Mouse (Mus musculus) heart, adult 2 months (tissue): ENCODE data around the gene 4933414I15Rik. TPM values are rescaled to one million over a fixed set of nuclear protein-coding genes. Genes with fewer than 3 reads are reported as not detected.
A peak's percentile ranks its signal among the peaks of the same experiment; 100 is the strongest.

Experiments
- DNase-seq, 2 experiments: peaks; one replicate each; pipeline ENCODE4 v3.0.0; 2021
- H3K27ac ChIP-seq: fragments of 200-600 bp; 2 replicates; pipeline ENCODE4 v1.8.1; 2022
- H3K27me3 ChIP-seq: fragments of 200-500 bp; 2 replicates; pipeline ENCODE4 v1.6.1; 2012; ENCODE audit warnings: mild to moderate bottlenecking, low read length, inconsistent platforms, mixed read lengths; ENCODE audit not compliant: control insufficient read depth, insufficient read depth
- H3K36me3 ChIP-seq: fragments of 200-500 bp; 2 replicates; pipeline ENCODE4 v1.6.1; 2012; ENCODE audit warnings: low read length, inconsistent platforms; ENCODE audit not compliant: control insufficient read depth, insufficient read depth
- H3K4me1 ChIP-seq: fragments of 200-500 bp; 2 replicates; pipeline ENCODE4 v1.6.1; 2011; ENCODE audit warnings: low read length; ENCODE audit not compliant: control insufficient read depth, insufficient read depth
- H3K4me3 ChIP-seq: fragments of 200-600 bp; 2 replicates; pipeline ENCODE4 v1.8.1; 2022
- H3K79me2 ChIP-seq: fragments of 200-500 bp; replicated peaks from 2 replicates; pipeline ENCODE4 v1.6.1; 2012; ENCODE audit warnings: mild to moderate bottlenecking, inconsistent platforms, low read length, moderate library complexity, mixed read lengths; ENCODE audit not compliant: control insufficient read depth, insufficient read depth
- H3K9ac ChIP-seq: fragments of 200-500 bp; 2 replicates; pipeline ENCODE4 v1.6.1; 2012; ENCODE audit warnings: low read depth, mild to moderate bottlenecking, control low read depth, inconsistent platforms, low read length, mixed read lengths
- CTCF ChIP-seq: fragments of 200-600 bp; IDR thresholded peaks from 2 replicates; pipeline ENCODE4 v1.8.1; 2022; ENCODE audit warnings: antibody characterized with exemption, mild to moderate bottlenecking, moderate library complexity
- EP300 ChIP-seq: fragments of 200-500 bp; IDR thresholded peaks from 2 replicates; pipeline ENCODE4 v1.6.1; 2011; ENCODE audit warnings: low read depth, low read length, control low read depth; ENCODE audit not compliant: insufficient read depth
- POLR2A ChIP-seq: fragments of 200-500 bp; IDR thresholded peaks from 2 replicates; pipeline ENCODE4 v1.6.1; 2011; ENCODE audit warnings: mild to moderate bottlenecking, low read depth, low read length, control low read depth; ENCODE audit not compliant: insufficient read depth
- WGBS: fragments of 180-500 bp; shearing (Covaris S2); methylation state at CpG from one replicate; pipeline ENCODE4 v1.1.7; 2018; 5-methylcytosine and 5-hydroxymethylcytosine counted together
- intact Hi-C: fragments of 180-260 bp; cut with DNase I; formaldehyde crosslinking; loops from one replicate; pipeline ENCODE4 v1.15.1; 2025
- polyA plus RNA-seq: library from polyadenylated mRNA; depleted of rRNA; stranded (reverse); fragments of >200 nt; gene quantifications from 2 replicates; pipeline ENCODE4 v1.2.3, GENCODE M21; 2012
- total RNA-seq, 2 experiments: library from RNA; stranded (reverse); gene quantifications; 2 replicates each; pipeline ENCODE4 v1.2.3; 2021

4933414I15Rik gene
- total and polyA plus RNA-seq, 3 experiments, result not detected

- peaks cover 2% of the 10 kb centered on the region; the same call in 1 of the 2 replicates for H3K4me1 ChIP-seq
- TF ChIP-seq POLR2A, result no peak
- TF ChIP-seq CTCF, result no peak
- TF ChIP-seq EP300, result no peak
- intact Hi-C loops, result loop anchor here (1.0 to 5.0 kb wide), 4 partner anchors 15 to 126 kb away; partner anchors contain the start of genes Zfp2, Zfp354a and Zfp454
- H3K9ac ChIP-seq, result peak overlapping the region; percentile 88
- no peaks in the 10 kb centered on the region for H3K27me3 ChIP-seq
- H3K79me2 ChIP-seq, result no peaks in the 10 kb centered on the region
- under 1% methylated on average over 16 of the region's 16 CpGs for WGBS
- peak overlapping the region; percentile 79 for H3K27ac ChIP-seq
- no peak for DNase-seq
- peak overlapping the region; percentile 84 for H3K4me3 ChIP-seq
- no peaks in the 10 kb centered on the region for H3K36me3 ChIP-seq
These were observed 12.5 kb downstream of the 4933414I15Rik start for GRCm38 (mm10) chr11:50931021-50931420.

- Histone ChIP-seq H3K9ac (peak overlapping the region; percentile 88), H3K4me3 (peak overlapping the region; percentile 84), H3K79me2 (no peaks in the 10 kb centered on the region), H3K27me3 (no peaks in the 10 kb centered on the region), H3K27ac (no peak overlapping the region; the same call in 1 of the 2 replicates), H3K36me3 (no peaks in the 10 kb centered on the region), H3K4me1 (peaks cover 2% of the 10 kb centered on the region; the same call in 1 of the 2 replicates)
- intact Hi-C loops, result loop anchor here (1.0 to 5.0 kb wide), 4 partner anchors 14 to 127 kb away; partner anchors contain the start of genes Zfp2, Zfp354a and Zfp454
- TF ChIP-seq POLR2A (no peak), CTCF (no peak), EP300 (no peak)
- WGBS, result 16% methylated on average over 14 of the region's 14 CpGs
- DNase-seq, result no peak
These were observed 13.0 kb downstream of the 4933414I15Rik start for GRCm38 (mm10) chr11:50930469-50931014.

- peak within 1 kb of the TSS; percentile 83 for H3K27ac ChIP-seq
These were observed 27.8 kb downstream of the 4933414I15Rik start, which contains the start of gene Zfp2 for GRCm38 (mm10) chr11:50915671-50916320. TSS of gene Zfp2 (minus strand) at chr11:50916165.

GRCm38 (mm10) chr11:50914461-50914860 lies 29.1 kb downstream of the 4933414I15Rik start:
- H3K27me3 ChIP-seq, result no peaks in the 10 kb centered on the region
- 90% methylated on average over 3 of the region's 3 CpGs for WGBS
- H3K4me1 ChIP-seq, result no peaks in the 10 kb centered on the region
- TF ChIP-seq CTCF, result no peak
- TF ChIP-seq POLR2A, result no peak
- no peak for TF ChIP-seq EP300
- no peak overlapping the region for H3K27ac ChIP-seq
- DNase-seq, result no peak
- 0 out of 2 replicates have a peak, but pooled peaks cover 2% of the 10 kb centered on the region for H3K79me2 ChIP-seq
- no peaks in the 10 kb centered on the region for H3K36me3 ChIP-seq
- no peak overlapping the region for H3K9ac ChIP-seq
- no peak overlapping the region for H3K4me3 ChIP-seq
- intact Hi-C loops, result no loop called here

More at GRCm38 (mm10) chr11:50915671-50916320, 27.8 kb downstream of the 4933414I15Rik start, which contains the start of gene Zfp2:
- 0 out of 2 replicates have a peak, but pooled peaks cover 2% of the 10 kb centered on the region for H3K79me2 ChIP-seq
- peak within 1 kb of the TSS; percentile 92 for H3K4me3 ChIP-seq
- H3K36me3 ChIP-seq, result no peaks in the 10 kb centered on the region
- under 1% methylated on average over 47 of the region's 47 CpGs for WGBS
- DNase-seq, result peak; percentile 89 to 93
- intact Hi-C loops, result loop anchor here (1.0 to 5.0 kb wide), 4 partner anchors 12 to 88 kb away; partner anchors contain the start of genes Zfp354b, Zfp354c and Zfp879
- no peaks in the 10 kb centered on the region for H3K27me3 ChIP-seq
- TF ChIP-seq EP300 (no peak), POLR2A (peak; percentile 56), CTCF (peak; percentile 86)
- no peaks in the 10 kb centered on the region for H3K4me1 ChIP-seq
- peak within 1 kb of the TSS; percentile 80 for H3K9ac ChIP-seq

- intact Hi-C loops, result no loop called here
- H3K36me3 ChIP-seq, result no peaks in the 10 kb centered on the region
- H3K27me3 ChIP-seq, result no peaks in the 10 kb centered on the region
- no peaks in the 10 kb centered on the region for H3K4me1 ChIP-seq
- 0 out of 2 replicates have a peak, but pooled peaks cover 2% of the 10 kb centered on the region for H3K79me2 ChIP-seq
- DNase-seq, result no peak
- WGBS, result 77% methylated on average over 1 of the region's 1 CpGs
- no peak for TF ChIP-seq EP300
- TF ChIP-seq CTCF, result no peak
- TF ChIP-seq POLR2A, result no peak
- H3K4me3 ChIP-seq, result no peak overlapping the region
- H3K27ac ChIP-seq, result no peak overlapping the region
- no peak overlapping the region for H3K9ac ChIP-seq
These were observed 30.3 kb downstream of the 4933414I15Rik start for GRCm38 (mm10) chr11:50913301-50913700.

- DNase-seq, result no peak
- H3K4me1 ChIP-seq, result no peaks in the 10 kb centered on the region
- H3K27me3 ChIP-seq, result no peaks in the 10 kb centered on the region
- no peak overlapping the region for H3K27ac ChIP-seq
- H3K36me3 ChIP-seq, result no peaks in the 10 kb centered on the region
- no peak overlapping the region for H3K4me3 ChIP-seq
- no peak overlapping the region for H3K9ac ChIP-seq
- no peaks in the 10 kb centered on the region for H3K79me2 ChIP-seq
- 89% methylated on average over 5 of the region's 5 CpGs for WGBS
- TF ChIP-seq EP300 (no peak), POLR2A (no peak), CTCF (no peak)
- intact Hi-C loops, result no loop called here
These were observed 35.4 kb downstream of the 4933414I15Rik start for GRCm38 (mm10) chr11:50908136-50908535.
